Mouse (Mus musculus) MEL (cell line): ENCODE results near the gene Adam12. TPM values are rescaled to one million over a fixed set of nuclear protein-coding genes. Genes with fewer than 3 reads are reported as not detected.

Experiments
- DNase-seq: peaks from one replicate; pipeline ENCODE4 v3.0.0; 2011; ENCODE audit warnings: low read depth, low spot score
- H3K27ac ChIP-seq: 2 replicates; pipeline ENCODE4 v1.5.1; 2012; ENCODE audit warnings: low read depth, mild to moderate bottlenecking, control low read depth, low read length, moderate library complexity; ENCODE audit not compliant: control insufficient read depth
- H3K27me3 ChIP-seq, 2 experiments: fragments of 150-350 bp in 1 of 2; sonication (generic) in 1 of 2; 2 replicates each; pipeline ENCODE4 v1.6.1; 2012; ENCODE audit warnings: low read length in 2 of 2, mild to moderate bottlenecking in 2 of 2, improper control_type of control experiment in 1 of 2, moderate library complexity in 1 of 2; ENCODE audit not compliant: insufficient read depth in 2 of 2, control insufficient read depth in 1 of 2
- H3K36me3 ChIP-seq, 2 experiments: 2 replicates each; pipeline ENCODE4 v1.6.1; 2012 to 2014; ENCODE audit warnings: low read length in 2 of 2, improper control_type of control experiment in 1 of 2, inconsistent platforms in 1 of 2, mild to moderate bottlenecking in 1 of 2; ENCODE audit not compliant: insufficient read depth in 2 of 2, control insufficient read depth in 1 of 2
- H3K4me1 ChIP-seq, 2 experiments: fragments of 150-350 bp in 1 of 2; sonication (generic) in 1 of 2; 2 replicates each; pipeline ENCODE4 v1.6.1; 2012; ENCODE audit warnings: low read length in 2 of 2, improper control_type of control experiment in 1 of 2, mild to moderate bottlenecking in 1 of 2; ENCODE audit not compliant: insufficient read depth in 2 of 2, control insufficient read depth in 1 of 2
- H3K4me3 ChIP-seq, 2 experiments: fragments of 150-350 bp in 1 of 2; sonication (generic) in 1 of 2; 2 replicates each; pipeline ENCODE4 v1.5.1; 2012; ENCODE audit warnings: low read depth in 2 of 2, low read length in 2 of 2, mild to moderate bottlenecking in 2 of 2, moderate library complexity in 2 of 2, control low read depth in 1 of 2, improper control_type of control experiment in 1 of 2; ENCODE audit not compliant: control insufficient read depth in 1 of 2, insufficient read depth in 1 of 2
- H3K79me2 ChIP-seq: 2 replicates; pipeline ENCODE4 v1.6.1; 2012; ENCODE audit warnings: mild to moderate bottlenecking, low read length, moderate library complexity; ENCODE audit not compliant: control insufficient read depth, poor library complexity, insufficient read depth
- H3K9ac ChIP-seq: 2 replicates; pipeline ENCODE4 v1.6.1; 2012; ENCODE audit warnings: low read depth, mild to moderate bottlenecking, control low read depth, low read length, moderate library complexity; ENCODE audit not compliant: control insufficient read depth, poor library complexity, severe bottlenecking
- H3K9me3 ChIP-seq: fragments of 150-350 bp; sonication (generic); replicated peaks from 2 replicates; pipeline ENCODE4 v1.6.1; 2012; ENCODE audit warnings: mild to moderate bottlenecking, low read length, improper control_type of control experiment, moderate library complexity; ENCODE audit not compliant: insufficient read depth
- CHD1 ChIP-seq: IDR thresholded peaks from 2 replicates; pipeline ENCODE4 v1.6.1; 2012; ENCODE audit warnings: low read depth, mild to moderate bottlenecking, inconsistent platforms, low read length, improper control_type of control experiment
- CTCF ChIP-seq, 3 experiments: IDR thresholded peaks in 2 of 3; conservative IDR thresholded peaks in 1 of 3; 2 replicates each; pipeline ENCODE4 v1.5.1; 2011 to 2012; ENCODE audit warnings: low read length in 3 of 3, low read depth in 2 of 3, mild to moderate bottlenecking in 2 of 3, improper control_type of control experiment in 1 of 3, inconsistent platforms in 1 of 3, mixed read lengths in 1 of 3, moderate library complexity in 1 of 3; ENCODE audit not compliant: control insufficient read depth in 1 of 3, insufficient read depth in 1 of 3, poor library complexity in 1 of 3, severe bottlenecking in 1 of 3
- E2F4 ChIP-seq: IDR thresholded peaks from 2 replicates; pipeline ENCODE4 v1.6.1; 2011; ENCODE audit warnings: low read depth, low read length, improper control_type of control experiment, borderline replicate concordance
- ELF1 ChIP-seq: IDR thresholded peaks from 2 replicates; pipeline ENCODE4 v1.6.1; 2014; ENCODE audit warnings: low read depth, mild to moderate bottlenecking, inconsistent platforms, low read length, improper control_type of control experiment, moderate library complexity
- GABPA ChIP-seq: IDR thresholded peaks from 2 replicates; pipeline ENCODE4 v1.6.1; 2012; ENCODE audit warnings: low read depth, mild to moderate bottlenecking, inconsistent platforms, low read length, improper control_type of control experiment, moderate library complexity
- GATA1 ChIP-seq: IDR thresholded peaks from 2 replicates; pipeline ENCODE4 v1.6.1; 2011; ENCODE audit warnings: low read depth, low read length, improper control_type of control experiment
- MAFK ChIP-seq: IDR thresholded peaks from 2 replicates; pipeline ENCODE4 v1.6.1; 2011; ENCODE audit warnings: low read depth, mild to moderate bottlenecking, low read length, improper control_type of control experiment, borderline replicate concordance
- MAZ ChIP-seq: IDR thresholded peaks from 2 replicates; pipeline ENCODE4 v1.6.1; 2012; ENCODE audit warnings: low read depth, mild to moderate bottlenecking, inconsistent platforms, low read length, improper control_type of control experiment
- MXI1 ChIP-seq: IDR thresholded peaks from 2 replicates; pipeline ENCODE4 v1.6.1; 2011; ENCODE audit warnings: mild to moderate bottlenecking, low read depth, low read length, improper control_type of control experiment
- MYB ChIP-seq: IDR thresholded peaks from 2 replicates; pipeline ENCODE4 v1.6.1; 2011; ENCODE audit warnings: mild to moderate bottlenecking, low read depth, low read length, improper control_type of control experiment
- NELFE ChIP-seq: IDR thresholded peaks from 2 replicates; pipeline ENCODE4 v1.6.1; 2011; ENCODE audit warnings: low read depth, low read length, improper control_type of control experiment
- NRF1 ChIP-seq: IDR thresholded peaks from 2 replicates; pipeline ENCODE4 v1.6.1; 2014; ENCODE audit warnings: low read depth, mild to moderate bottlenecking, inconsistent platforms, low read length, improper control_type of control experiment, moderate library complexity; ENCODE audit not compliant: poor library complexity, insufficient read depth, severe bottlenecking
- POLR2A ChIP-seq, 2 experiments: IDR thresholded peaks; 2 replicates each; pipeline ENCODE4 v1.6.1; 2011 to 2012; ENCODE audit warnings: low read length in 2 of 2, mild to moderate bottlenecking in 2 of 2, control low read depth in 1 of 2, improper control_type of control experiment in 1 of 2, low read depth in 1 of 2, moderate library complexity in 1 of 2; ENCODE audit not compliant: control insufficient read depth in 1 of 2, insufficient read depth in 1 of 2, poor library complexity in 1 of 2
- POLR2AphosphoS2 ChIP-seq: IDR thresholded peaks from 2 replicates; pipeline ENCODE4 v1.6.1; 2011; ENCODE audit warnings: low read length, improper control_type of control experiment
- RAD21 ChIP-seq: IDR thresholded peaks from 2 replicates; pipeline ENCODE4 v1.6.1; 2011; ENCODE audit warnings: mild to moderate bottlenecking, low read depth, low read length, improper control_type of control experiment
- RCOR1 ChIP-seq: IDR thresholded peaks from 2 replicates; pipeline ENCODE4 v1.6.1; 2012; ENCODE audit warnings: low read depth, mild to moderate bottlenecking, inconsistent platforms, low read length, improper control_type of control experiment
- TBP ChIP-seq: IDR thresholded peaks from 2 replicates; pipeline ENCODE4 v1.8.0; 2011; ENCODE audit warnings: low read depth, low read length, improper control_type of control experiment
- TCF12 ChIP-seq: IDR thresholded peaks from 2 replicates; pipeline ENCODE4 v1.6.1; 2014; ENCODE audit warnings: low read depth, mild to moderate bottlenecking, inconsistent platforms, low read length, improper control_type of control experiment, moderate library complexity
- UBTF ChIP-seq: IDR thresholded peaks from 2 replicates; pipeline ENCODE4 v1.6.1; 2012; ENCODE audit warnings: low read depth, mild to moderate bottlenecking, inconsistent platforms, low read length, improper control_type of control experiment, moderate library complexity, borderline replicate concordance; ENCODE audit not compliant: insufficient read depth
- USF2 ChIP-seq, 2 experiments: IDR thresholded peaks; 2 replicates each; pipeline ENCODE4 v1.6.1; 2011 to 2012; ENCODE audit warnings: improper control_type of control experiment in 2 of 2, low read length in 2 of 2, borderline replicate concordance in 1 of 2, inconsistent platforms in 1 of 2, low read depth in 1 of 2, mild to moderate bottlenecking in 1 of 2; ENCODE audit not compliant: insufficient read depth in 1 of 2
- ZKSCAN1 ChIP-seq: IDR thresholded peaks from 2 replicates; pipeline ENCODE4 v1.6.1; 2012; ENCODE audit warnings: low read depth, mild to moderate bottlenecking, inconsistent platforms, low read length, improper control_type of control experiment, moderate library complexity
- ZMIZ1 ChIP-seq: IDR thresholded peaks from 2 replicates; pipeline ENCODE4 v1.6.1; 2012; ENCODE audit warnings: low read depth, mild to moderate bottlenecking, inconsistent platforms, low read length, improper control_type of control experiment, moderate library complexity
- ZNF384 ChIP-seq: IDR thresholded peaks from 2 replicates; pipeline ENCODE4 v1.6.1; 2012; ENCODE audit warnings: low read depth, mild to moderate bottlenecking, inconsistent platforms, low read length, improper control_type of control experiment
- polyA plus RNA-seq, 2 experiments: library from polyadenylated mRNA; stranded (reverse) in 1 of 2; unstranded in 1 of 2; fragments of >175 nt in 1 of 2; fragments of >200 nt in 1 of 2; gene quantifications; 2 replicates each; pipeline versions ENCODE4 v1.2.1 to v1.2.4; 2012; ENCODE audit warnings: low replicate concordance in 2 of 2, low read depth in 1 of 2; ENCODE audit not compliant: insufficient read length in 2 of 2, insufficient read depth in 1 of 2, missing spikeins in 1 of 2
- total RNA-seq: library from RNA; depleted of rRNA; stranded (reverse); fragments of 300-350 nt; gene quantifications from 2 replicates; pipeline ENCODE4 v1.2.3, GENCODE M21; 2012

The Adam12 gene
- total and polyA plus RNA-seq, 3 experiments = not detected

- no peaks in the 10 kb centered on the region for H3K36me3 ChIP-seq
- H3K9me3 ChIP-seq = no peaks in the 10 kb centered on the region
- no peak overlapping the region for H3K4me3 ChIP-seq
- DNase-seq = no peak
- H3K79me2 ChIP-seq = no peaks in the 10 kb centered on the region
- TF ChIP-seq TCF12 = no peak
- TF ChIP-seq CHD1 = no peak
- TF ChIP-seq CTCF (IDR thresholded peaks at IDR 0.05 in 2 of 3, conservative IDR thresholded peaks at IDR 0.05 in 1 of 3; ENCODE audit: control insufficient read depth in 1 of 3, insufficient read depth in 1 of 3, low read depth in 2 of 3, low read length in 3 of 3, poor library complexity in 1 of 3, severe bottlenecking in 1 of 3) = no peak
- no peak for TF ChIP-seq RCOR1
- no peak for TF ChIP-seq ZNF384
- no peak for TF ChIP-seq POLR2AphosphoS2
- TF ChIP-seq ZMIZ1 = no peak
- TF ChIP-seq NRF1 = no peak
- TF ChIP-seq MAFK = no peak
- TF ChIP-seq MAZ = no peak
- TF ChIP-seq ELF1 = no peak
- TF ChIP-seq MYB = no peak
- TF ChIP-seq GABPA = no peak
- no peak for TF ChIP-seq TBP
- TF ChIP-seq UBTF = no peak
- TF ChIP-seq POLR2A (IDR thresholded peaks at IDR 0.05; ENCODE audit: control insufficient read depth in 1 of 2, insufficient read depth in 1 of 2, low read depth in 1 of 2, low read length in 2 of 2, poor library complexity in 1 of 2) = no peak
- TF ChIP-seq USF2 (IDR thresholded peaks at IDR 0.05; ENCODE audit: borderline replicate concordance in 1 of 2, insufficient read depth in 1 of 2, low read depth in 1 of 2, low read length in 2 of 2) = no peak
- no peak for TF ChIP-seq GATA1
- no peak for TF ChIP-seq ZKSCAN1
- no peak for TF ChIP-seq NELFE
- TF ChIP-seq, all 39 proteins: peak for 0
- Histone ChIP-seq H3K27ac (no peak overlapping the region), H3K9ac (no peak overlapping the region), H3K4me1 (no peaks in the 10 kb centered on the region), H3K27me3 (no peaks in the 10 kb centered on the region)
These were observed 116.5 kb downstream of the Adam12 start for GRCm38 (mm10) chr7:134115438-134115837.

- no peak for DNase-seq
- Histone ChIP-seq H3K27ac (no peak overlapping the region), H3K4me1 (no peaks in the 10 kb centered on the region), H3K9ac (no peak overlapping the region), H3K79me2 (no peaks in the 10 kb centered on the region), H3K4me3 (no peak overlapping the region), H3K36me3 (no peaks in the 10 kb centered on the region), H3K27me3 (no peaks in the 10 kb centered on the region), H3K9me3 (no peaks in the 10 kb centered on the region)
- TF ChIP-seq E2F4 = no peak
- no peak for TF ChIP-seq ZMIZ1
- TF ChIP-seq CHD1 = no peak
- TF ChIP-seq RAD21 = no peak
- no peak for TF ChIP-seq TCF12
- no peak for TF ChIP-seq NELFE
- TF ChIP-seq MXI1 = no peak
- TF ChIP-seq POLR2AphosphoS2 = no peak
- no peak for TF ChIP-seq CTCF (IDR thresholded peaks at IDR 0.05 in 2 of 3, conservative IDR thresholded peaks at IDR 0.05 in 1 of 3; ENCODE audit: control insufficient read depth in 1 of 3, insufficient read depth in 1 of 3, low read depth in 2 of 3, low read length in 3 of 3, poor library complexity in 1 of 3, severe bottlenecking in 1 of 3)
These were observed 117.4 kb downstream of the Adam12 start for GRCm38 (mm10) chr7:134114311-134115188.
